Mouse (Mus musculus): ENCODE data around the gene Mcur1. TPM values are rescaled to one million over a fixed set of nuclear protein-coding genes. Genes with fewer than 3 reads are reported as not detected.

Mcur1 gene
- polyA plus RNA-seq, 1 experiment from 2014 or later, result 13.9 TPM

DNA sequence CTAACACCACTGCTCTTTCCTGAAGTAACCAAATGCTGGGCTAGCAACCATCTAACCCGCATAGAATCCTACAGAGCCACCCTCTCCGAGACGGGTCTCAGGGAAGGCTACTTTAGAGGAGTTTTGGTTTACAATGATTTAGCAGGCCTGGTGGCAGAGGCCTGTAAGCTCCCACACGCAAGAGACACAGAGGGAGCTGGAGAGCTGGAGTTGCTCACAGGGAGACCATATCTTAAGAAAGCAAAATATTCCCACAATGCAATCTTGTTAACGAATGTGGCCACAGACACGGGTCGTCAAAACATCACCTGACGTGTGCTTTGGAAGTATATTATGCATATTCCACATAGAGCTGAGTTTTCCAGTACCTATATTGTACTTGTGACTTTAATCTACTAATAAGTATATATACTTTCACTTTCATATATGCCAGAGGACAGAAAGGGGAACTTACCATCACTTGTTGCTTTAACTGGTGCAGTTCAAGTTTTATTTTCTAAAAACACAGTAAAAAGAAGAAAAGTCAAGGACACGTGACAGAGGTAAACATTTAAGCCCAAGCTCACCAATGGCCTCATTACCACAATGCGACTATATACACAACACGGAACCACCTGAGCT is 10.8 kb downstream of the Mcur1 start:
- Histone ChIP-seq H3K9me3 (ENCODE audit: control insufficient read depth, low read length) (no peaks in the 10 kb centered on the region; the same call in 1 of the 2 replicates), H3K4me2 (ENCODE audit: low read depth, severe bottlenecking) (no peak overlapping the region), H3K4me3 (ENCODE audit: low read depth, low read length) (no peak overlapping the region), H3K4me1 (ENCODE audit: control insufficient read depth, insufficient read depth, low read length) (no peaks in the 10 kb centered on the region), H3K9ac (ENCODE audit: low read length) (no peak overlapping the region), H3K27me3 (ENCODE audit: control insufficient read depth, insufficient read depth, low read length) (no peaks in the 10 kb centered on the region), H3K27ac (replicated peaks; ENCODE audit: low read depth, low read length) (no peak overlapping the region), H3K36me3 (ENCODE audit: control insufficient read depth, insufficient read depth, low read length) (peaks cover 10% of the 10 kb centered on the region)
- ATAC-seq (ENCODE audit: insufficient number of reproducible peaks, low FRiP score, low TSS enrichment, low read depth), result no peak
- 90% methylated on average over 11 of the region's 11 CpGs for WGBS
- no peak for DNase-seq (ENCODE audit: low spot score)

DNA sequence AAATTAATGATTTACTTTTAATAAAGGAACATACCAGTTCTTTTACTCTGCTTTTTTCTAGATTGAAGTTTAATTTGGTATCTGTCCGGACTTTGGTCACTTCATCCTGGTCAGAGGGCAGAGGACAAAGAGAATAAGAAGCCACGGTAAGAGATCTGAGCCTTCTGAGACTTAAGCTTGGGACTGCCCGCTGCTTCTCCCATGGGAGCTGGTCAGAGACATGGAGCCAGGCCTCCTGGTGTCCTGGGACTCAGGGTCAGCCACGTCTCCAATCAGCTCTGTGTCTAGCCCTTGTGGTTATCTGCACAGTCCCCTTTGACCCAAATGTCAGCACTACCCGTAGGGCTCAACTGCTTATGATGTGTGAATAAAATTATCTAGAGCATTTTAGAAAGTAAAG is 11.4 kb downstream of the Mcur1 start:
- no peak overlapping the region for H3K27ac ChIP-seq (replicated peaks; ENCODE audit: low read depth, low read length)
- no peaks in the 10 kb centered on the region; the same call in 1 of the 2 replicates for H3K9me3 ChIP-seq (ENCODE audit: control insufficient read depth, low read length)
- H3K4me2 ChIP-seq (ENCODE audit: low read depth, severe bottlenecking), result no peak overlapping the region
- no peaks in the 10 kb centered on the region for H3K4me1 ChIP-seq (ENCODE audit: control insufficient read depth, insufficient read depth, low read length)
- H3K27me3 ChIP-seq (ENCODE audit: control insufficient read depth, insufficient read depth, low read length), result no peaks in the 10 kb centered on the region
- DNase-seq (ENCODE audit: low spot score) (no peak), ATAC-seq (ENCODE audit: insufficient number of reproducible peaks, low FRiP score, low TSS enrichment, low read depth) (no peak)
- 85% methylated on average over 5 of the region's 5 CpGs for WGBS
- H3K36me3 ChIP-seq (ENCODE audit: control insufficient read depth, insufficient read depth, low read length), result peaks cover 10% of the 10 kb centered on the region
- H3K4me3 ChIP-seq (ENCODE audit: low read depth, low read length), result no peak overlapping the region
- H3K9ac ChIP-seq (ENCODE audit: low read length), result no peak overlapping the region

DNA sequence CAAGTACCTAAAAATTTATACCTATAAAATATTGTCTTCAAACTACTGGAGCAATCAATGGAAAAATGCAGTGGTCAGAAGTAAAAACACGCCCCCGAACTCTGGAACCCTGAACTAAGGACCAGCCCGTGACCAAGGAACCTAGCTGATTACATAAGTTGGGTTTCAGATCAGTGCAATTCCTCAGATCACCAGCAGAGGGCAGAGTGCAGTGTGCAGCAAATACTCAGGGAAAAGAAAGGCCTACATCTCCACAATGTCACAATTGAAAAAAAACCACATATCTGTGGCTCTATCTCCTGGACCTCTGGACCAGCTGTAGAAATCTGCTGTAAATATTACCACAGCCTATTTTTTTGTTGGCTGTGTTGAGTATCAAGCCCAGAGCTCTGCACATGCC is 13.1 kb downstream of the Mcur1 start:
- H3K9me3 ChIP-seq (ENCODE audit: control insufficient read depth, low read length), result no peaks in the 10 kb centered on the region; the same call in 1 of the 2 replicates
- no peak overlapping the region for H3K27ac ChIP-seq (replicated peaks; ENCODE audit: low read depth, low read length)
- no peaks in the 10 kb centered on the region for H3K27me3 ChIP-seq (ENCODE audit: control insufficient read depth, insufficient read depth, low read length)
- peaks cover 10% of the 10 kb centered on the region for H3K36me3 ChIP-seq (ENCODE audit: control insufficient read depth, insufficient read depth, low read length)
- no peak for ATAC-seq (ENCODE audit: insufficient number of reproducible peaks, low FRiP score, low TSS enrichment, low read depth)
- H3K4me2 ChIP-seq (ENCODE audit: low read depth, severe bottlenecking), result no peak overlapping the region
- peak; percentile 87 for DNase-seq (ENCODE audit: low spot score)
- WGBS, result 45% methylated on average over 3 of the region's 3 CpGs
- no peaks in the 10 kb centered on the region for H3K4me1 ChIP-seq (ENCODE audit: control insufficient read depth, insufficient read depth, low read length)
- no peak overlapping the region for H3K4me3 ChIP-seq (ENCODE audit: low read depth, low read length)
- H3K9ac ChIP-seq (ENCODE audit: low read length), result no peak overlapping the region

DNA sequence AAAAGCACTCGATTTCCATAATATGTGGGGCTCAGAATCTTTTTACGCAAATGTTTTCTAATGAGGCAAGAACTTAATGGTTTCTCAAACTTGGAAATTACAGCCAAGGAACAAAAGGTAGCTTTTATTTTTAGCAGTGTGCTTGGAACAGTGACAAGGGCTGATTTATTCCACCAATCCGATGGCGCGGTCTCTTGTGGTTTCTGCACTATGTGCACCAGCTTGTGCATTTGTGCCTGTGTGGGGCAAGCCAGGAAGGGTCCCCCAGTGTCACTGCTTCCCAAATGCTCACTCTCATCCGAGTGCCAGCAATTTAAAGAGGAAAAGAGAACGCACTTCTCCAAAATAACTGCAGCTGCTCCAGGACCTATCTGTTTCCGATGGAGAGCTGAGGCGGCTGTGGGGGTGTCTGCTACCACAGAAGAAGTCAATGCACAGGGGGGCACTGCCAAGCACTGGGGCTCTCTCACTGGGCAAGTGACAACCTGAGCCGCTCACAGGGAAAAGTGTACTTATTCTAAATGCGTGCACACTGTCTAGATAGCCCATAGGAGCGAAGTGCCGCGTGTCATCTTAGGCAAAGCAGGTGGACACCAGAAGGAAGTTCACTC is 19.7 kb downstream of the Mcur1 start:
- no peak for DNase-seq (ENCODE audit: low spot score)
- Histone ChIP-seq H3K27ac (replicated peaks; ENCODE audit: low read depth, low read length) (no peak overlapping the region), H3K4me3 (ENCODE audit: low read depth, low read length) (no peak overlapping the region), H3K4me2 (ENCODE audit: low read depth, severe bottlenecking) (no peak overlapping the region), H3K9me3 (ENCODE audit: control insufficient read depth, low read length) (no peaks in the 10 kb centered on the region), H3K27me3 (ENCODE audit: control insufficient read depth, insufficient read depth, low read length) (no peaks in the 10 kb centered on the region), H3K9ac (ENCODE audit: low read length) (no peak overlapping the region), H3K36me3 (ENCODE audit: control insufficient read depth, insufficient read depth, low read length) (no peaks in the 10 kb centered on the region), H3K4me1 (ENCODE audit: control insufficient read depth, insufficient read depth, low read length) (no peaks in the 10 kb centered on the region)
- 94% methylated on average over 14 of the region's 14 CpGs for WGBS
- ATAC-seq (ENCODE audit: insufficient number of reproducible peaks, low FRiP score, low TSS enrichment, low read depth), result no peak

DNA sequence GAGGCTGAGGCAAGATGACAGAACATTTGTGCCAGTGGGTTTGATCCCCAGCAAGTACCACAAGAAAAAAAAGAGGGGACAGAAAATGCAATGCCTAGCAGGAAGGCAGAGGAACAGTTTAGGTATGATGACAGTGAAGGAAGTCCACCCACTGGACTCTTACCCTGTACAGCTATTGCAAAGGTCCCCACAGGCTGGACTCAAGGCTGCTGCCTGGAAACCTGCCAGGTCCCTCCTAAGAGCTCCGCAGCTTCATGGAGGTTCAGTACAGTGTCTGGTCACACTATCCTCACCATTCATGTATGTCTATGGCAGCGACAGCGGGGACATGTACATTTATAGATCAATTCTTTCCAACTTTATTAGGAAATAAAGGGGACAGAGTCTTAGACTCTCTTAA is 20.6 kb downstream of the Mcur1 start:
- DNase-seq (ENCODE audit: low spot score) (no peak), ATAC-seq (ENCODE audit: insufficient number of reproducible peaks, low FRiP score, low TSS enrichment, low read depth) (no peak)
- Histone ChIP-seq H3K4me1 (ENCODE audit: control insufficient read depth, insufficient read depth, low read length) (no peaks in the 10 kb centered on the region), H3K9ac (ENCODE audit: low read length) (no peak overlapping the region), H3K27me3 (ENCODE audit: control insufficient read depth, insufficient read depth, low read length) (no peaks in the 10 kb centered on the region), H3K36me3 (ENCODE audit: control insufficient read depth, insufficient read depth, low read length) (no peaks in the 10 kb centered on the region), H3K9me3 (ENCODE audit: control insufficient read depth, low read length) (no peaks in the 10 kb centered on the region), H3K27ac (replicated peaks; ENCODE audit: low read depth, low read length) (no peak overlapping the region), H3K4me2 (ENCODE audit: low read depth, severe bottlenecking) (no peak overlapping the region), H3K4me3 (ENCODE audit: low read depth, low read length) (no peak overlapping the region)
- 89% methylated on average over 3 of the region's 3 CpGs for WGBS

DNA sequence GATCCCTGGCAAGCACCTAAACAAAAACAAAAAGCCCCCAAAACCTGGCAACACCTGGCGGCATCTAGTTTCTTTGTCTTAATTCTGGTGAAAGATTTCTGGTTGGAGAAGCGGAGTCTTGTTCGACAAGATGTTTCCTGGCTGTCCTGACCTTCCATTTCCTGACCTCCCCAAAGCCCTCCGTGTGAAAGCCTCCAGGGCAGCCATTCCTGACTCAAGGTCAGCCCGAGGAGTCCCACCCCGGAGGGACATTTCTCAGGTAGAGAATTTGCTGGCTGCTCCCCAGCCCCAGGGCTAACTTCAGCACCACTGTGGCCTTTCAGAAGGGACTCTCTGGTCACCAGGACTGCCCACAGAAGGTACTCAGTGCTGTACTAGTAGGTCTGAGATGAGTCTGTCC is 22.1 kb downstream of the Mcur1 start:
- no peak for DNase-seq (ENCODE audit: low spot score)
- no peak for ATAC-seq (ENCODE audit: insufficient number of reproducible peaks, low FRiP score, low TSS enrichment, low read depth)
- Histone ChIP-seq H3K4me3 (ENCODE audit: low read depth, low read length) (no peak overlapping the region), H3K27ac (replicated peaks; ENCODE audit: low read depth, low read length) (no peak overlapping the region), H3K9me3 (ENCODE audit: control insufficient read depth, low read length) (no peaks in the 10 kb centered on the region), H3K9ac (ENCODE audit: low read length) (no peak overlapping the region), H3K4me1 (ENCODE audit: control insufficient read depth, insufficient read depth, low read length) (no peaks in the 10 kb centered on the region), H3K4me2 (ENCODE audit: low read depth, severe bottlenecking) (no peak overlapping the region), H3K36me3 (ENCODE audit: control insufficient read depth, insufficient read depth, low read length) (no peaks in the 10 kb centered on the region), H3K27me3 (ENCODE audit: control insufficient read depth, insufficient read depth, low read length) (no peaks in the 10 kb centered on the region)
- 64% methylated on average over 6 of the region's 6 CpGs for WGBS

- WGBS, result 69% methylated on average over 4 of the region's 4 CpGs
- ATAC-seq (ENCODE audit: insufficient number of reproducible peaks, low FRiP score, low TSS enrichment, low read depth), result no peak
- H3K4me1 ChIP-seq (ENCODE audit: control insufficient read depth, insufficient read depth, low read length), result peaks cover 6% of the 10 kb centered on the region; the same call in 1 of the 2 replicates
- H3K4me2 ChIP-seq (ENCODE audit: low read depth, severe bottlenecking), result no peak overlapping the region
- H3K4me3 ChIP-seq (ENCODE audit: low read depth, low read length), result no peak overlapping the region
- H3K27me3 ChIP-seq (ENCODE audit: control insufficient read depth, insufficient read depth, low read length), result no peaks in the 10 kb centered on the region
- H3K36me3 ChIP-seq (ENCODE audit: control insufficient read depth, insufficient read depth, low read length), result no peaks in the 10 kb centered on the region
- H3K9ac ChIP-seq (ENCODE audit: low read length), result no peak overlapping the region
- no peak for DNase-seq (ENCODE audit: low spot score)
- H3K9me3 ChIP-seq (ENCODE audit: control insufficient read depth, low read length), result no peaks in the 10 kb centered on the region
- no peak overlapping the region for H3K27ac ChIP-seq (replicated peaks; ENCODE audit: low read depth, low read length)
These were observed 26.0 kb downstream of the Mcur1 start for GRCm38 (mm10) chr13:43534015-43534414.

DNA sequence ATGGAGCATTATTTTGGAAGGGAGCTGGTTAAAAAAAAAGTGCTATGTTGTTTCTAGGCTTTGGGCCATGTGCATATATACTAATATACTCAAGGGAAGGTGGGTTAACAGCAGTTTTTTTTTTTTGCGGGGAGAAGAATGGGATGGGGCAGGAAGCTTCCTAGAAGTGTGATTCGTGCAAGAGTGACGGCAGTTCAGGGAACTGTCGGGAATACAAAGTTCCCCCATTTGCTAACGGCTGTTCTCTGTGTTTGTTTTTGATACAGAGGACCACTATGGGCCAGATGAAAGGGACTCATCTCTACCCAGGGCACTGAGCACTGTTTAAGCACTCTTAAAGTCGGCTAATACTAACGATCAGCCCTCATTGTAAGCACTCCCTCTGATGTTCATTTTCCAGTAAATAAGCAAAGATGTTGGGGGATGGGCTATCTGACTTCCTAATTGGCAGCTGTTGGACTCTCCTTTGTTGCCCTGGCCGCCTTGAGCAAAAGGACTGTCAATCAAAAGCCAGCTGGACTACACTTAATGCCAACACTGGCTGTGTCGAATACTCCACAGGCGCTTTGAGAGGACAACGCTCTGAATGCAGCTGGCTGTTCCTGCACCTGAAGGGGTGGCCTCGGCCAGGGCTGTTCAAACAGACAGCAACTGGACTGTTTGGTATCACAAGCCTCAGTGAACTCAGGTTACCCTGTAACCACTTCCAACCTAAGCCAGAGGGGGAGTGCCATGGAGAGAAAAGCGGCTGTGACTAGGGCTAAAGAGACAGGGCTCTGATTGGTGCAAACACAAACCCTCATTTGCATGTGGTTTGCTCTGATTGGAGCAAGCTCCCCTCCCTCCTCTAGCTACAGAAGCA is 28.9 kb downstream of the Mcur1 start:
- no peaks in the 10 kb centered on the region for H3K9me3 ChIP-seq (ENCODE audit: control insufficient read depth, low read length)

More for the DNA sequence above, 28.9 kb downstream of the Mcur1 start:
- DNase-seq (ENCODE audit: low spot score) (peak; percentile 57), ATAC-seq (ENCODE audit: insufficient number of reproducible peaks, low FRiP score, low TSS enrichment, low read depth) (peak; percentile 62)
- 33% methylated on average over 13 of the region's 13 CpGs for WGBS
- Histone ChIP-seq H3K27me3 (ENCODE audit: control insufficient read depth, insufficient read depth, low read length) (no peaks in the 10 kb centered on the region), H3K4me3 (ENCODE audit: low read depth, low read length) (no peak overlapping the region), H3K27ac (replicated peaks; ENCODE audit: low read depth, low read length) (no peak overlapping the region), H3K4me2 (ENCODE audit: low read depth, severe bottlenecking) (0 out of 2 replicates have a peak overlapping the region, but pooled peaks have one; percentile 1), H3K9ac (ENCODE audit: low read length) (no peak overlapping the region), H3K36me3 (ENCODE audit: control insufficient read depth, insufficient read depth, low read length) (no peaks in the 10 kb centered on the region), H3K4me1 (ENCODE audit: control insufficient read depth, insufficient read depth, low read length) (peaks cover 6% of the 10 kb centered on the region; the same call in 1 of the 2 replicates)

All from limb, embryonic 11.5 days (tissue).